Mouse (Mus musculus) heart, postnatal 0 days (tissue): Measurements from ENCODE around the gene Hdac4. TPM values are rescaled to one million over a fixed set of nuclear protein-coding genes. Genes with fewer than 3 reads are reported as not detected.
A peak's percentile ranks its signal among the peaks of the same experiment; 100 is the strongest.

Source experiments
- ATAC-seq: fragments of 200-750 bp; cut with Nextera tagmentation; 2 replicates; pipeline ENCODE4 v1.8.0; 2017; ENCODE audit warnings: low read depth, moderate number of reproducible peaks, moderate library complexity; ENCODE audit not compliant: insufficient read depth
- DNase-seq: peaks from one replicate; pipeline ENCODE4 v3.0.0-alpha.2; 2016; ENCODE audit warnings: low spot score
- H3K27ac ChIP-seq: fragments of 300-500 bp; sonication (generic); 2 replicates; pipeline ENCODE4 v1.5.1; 2014; ENCODE audit warnings: low read depth, mild to moderate bottlenecking
- H3K27me3 ChIP-seq: fragments of 300-500 bp; sonication (generic); 2 replicates; pipeline ENCODE4 v1.6.1; 2014; ENCODE audit warnings: low read length, mixed read lengths; ENCODE audit not compliant: control insufficient read depth, insufficient read depth
- H3K36me3 ChIP-seq: fragments of 300-500 bp; sonication (generic); replicated peaks from 2 replicates; pipeline ENCODE4 v1.6.1; 2014; ENCODE audit warnings: low read length, mixed read lengths; ENCODE audit not compliant: control insufficient read depth, insufficient read depth
- H3K4me1 ChIP-seq: fragments of 300-500 bp; sonication (generic); 2 replicates; pipeline ENCODE4 v1.6.1; 2014; ENCODE audit warnings: antibody characterized with exemption; ENCODE audit not compliant: control insufficient read depth, insufficient read depth
- H3K4me2 ChIP-seq: fragments of 300-500 bp; sonication (generic); 2 replicates; pipeline ENCODE4 v1.6.1; 2014; ENCODE audit warnings: low read depth, mild to moderate bottlenecking, low read length, moderate library complexity
- H3K4me3 ChIP-seq: fragments of 300-500 bp; sonication (generic); 2 replicates; pipeline ENCODE4 v1.5.1; 2014; ENCODE audit warnings: low read depth, low read length
- H3K9ac ChIP-seq: fragments of 300-500 bp; sonication (generic); replicated peaks from 2 replicates; pipeline ENCODE4 v1.6.1; 2014; ENCODE audit warnings: low read depth, low read length, mixed read lengths
- H3K9me3 ChIP-seq: fragments of 300-500 bp; sonication (generic); replicated peaks from 2 replicates; pipeline ENCODE4 v1.6.1; 2016; ENCODE audit warnings: low read length; ENCODE audit not compliant: control insufficient read depth
- CTCF ChIP-seq: IDR thresholded peaks from 2 replicates; pipeline ENCODE4 v1.5.1; 2016; ENCODE audit warnings: antibody characterized with exemption, control low read depth, low read depth
- EP300 ChIP-seq: IDR thresholded peaks from 2 replicates; pipeline ENCODE4 v1.6.1; 2016; ENCODE audit warnings: antibody characterized with exemption, low read depth
- WGBS: fragments of 180-500 bp; shearing (Covaris S2); extraction: QIAGEN DNeasy Blood & Tissue Kit; methylation state at CpG from one replicate; pipeline ENCODE4 v1.1.7; 2014; 5-methylcytosine and 5-hydroxymethylcytosine counted together
- polyA plus RNA-seq: library from polyadenylated mRNA; unstranded; fragments of >200 nt; fragmentation: Nextera tagmentation; extraction: Ambion mirVana; gene quantifications from 2 replicates; pipeline ENCODE4 v1.2.1, GENCODE M21; 2015
- total RNA-seq: library from RNA; depleted of rRNA; stranded (reverse); fragments of >200 nt; gene quantifications from 2 replicates; pipeline ENCODE4 v1.2.3, GENCODE M21; 2014; ENCODE audit warnings: low replicate concordance

Gene Hdac4
- total and polyA plus RNA-seq, 2 experiments from 2014 or later: 6.8 to 13.0 TPM

DNA sequence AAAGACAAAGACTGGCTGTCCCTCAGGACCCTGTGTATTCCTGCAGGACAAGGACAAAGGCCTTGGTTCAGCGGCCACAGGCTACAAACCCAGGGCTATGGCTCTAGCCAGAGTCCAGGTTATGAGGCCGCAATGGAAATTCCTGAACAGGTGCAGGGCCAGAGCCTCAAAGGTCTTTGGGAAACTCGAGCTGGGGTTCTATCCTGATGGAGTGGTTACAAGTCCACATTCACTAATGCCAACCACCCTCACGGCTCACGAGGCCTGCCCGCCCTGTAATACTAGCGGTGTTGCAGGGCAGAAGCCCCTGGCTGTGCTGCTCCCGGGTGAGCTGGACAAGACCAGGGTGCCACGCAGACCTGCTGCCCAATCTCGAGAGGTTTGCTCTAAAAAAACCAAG, 264.3 kb downstream of the Hdac4 start:
- TF ChIP-seq CTCF: no peak
- no peak for TF ChIP-seq EP300
- H3K9ac ChIP-seq: no peak overlapping the region
- no peaks in the 10 kb centered on the region for H3K27me3 ChIP-seq
- 86% methylated on average over 10 of the region's 10 CpGs for WGBS
- ATAC-seq (no peak), DNase-seq (no peak)
- H3K36me3 ChIP-seq: peaks cover 27% of the 10 kb centered on the region; the same call in 1 of the 2 replicates
- H3K4me1 ChIP-seq: 0 out of 2 replicates have a peak, but pooled peaks cover 14% of the 10 kb centered on the region
- H3K4me2 ChIP-seq: no peak overlapping the region
- H3K9me3 ChIP-seq: no peaks in the 10 kb centered on the region
- no peak overlapping the region for H3K27ac ChIP-seq
- no peak overlapping the region for H3K4me3 ChIP-seq

DNA sequence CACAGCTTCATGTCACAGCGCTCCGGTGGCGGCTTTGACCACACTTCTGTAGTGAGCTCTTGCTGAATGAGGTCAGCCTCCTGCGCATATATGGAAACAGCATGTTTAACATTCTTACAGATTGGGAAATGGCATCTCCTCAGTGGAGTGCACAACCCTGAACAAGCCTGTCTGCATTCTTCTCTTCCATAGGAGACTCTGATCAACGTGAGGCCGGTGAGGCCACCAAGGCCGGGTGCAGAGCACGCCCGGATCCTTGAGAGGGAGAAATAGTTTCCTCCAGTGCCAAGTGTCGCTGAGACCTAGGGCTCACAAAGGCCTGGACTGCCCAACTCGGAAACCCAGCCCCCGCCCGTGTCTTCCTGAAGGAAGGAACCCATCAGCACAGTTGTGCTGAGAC, 266.4 kb downstream of the Hdac4 start:
- 0 out of 2 replicates have a peak, but pooled peaks cover 3% of the 10 kb centered on the region for H3K4me1 ChIP-seq
- no peak overlapping the region for H3K4me3 ChIP-seq
- DNase-seq: no peak
- 62% methylated on average over 13 of the region's 13 CpGs for WGBS
- H3K27me3 ChIP-seq: no peaks in the 10 kb centered on the region
- no peaks in the 10 kb centered on the region for H3K9me3 ChIP-seq
- ATAC-seq: no peak
- H3K36me3 ChIP-seq: peaks cover 21% of the 10 kb centered on the region; the same call in 1 of the 2 replicates
- no peak overlapping the region for H3K27ac ChIP-seq
- H3K4me2 ChIP-seq: no peak overlapping the region
- H3K9ac ChIP-seq: no peak overlapping the region
- TF ChIP-seq CTCF (no peak), EP300 (no peak)

DNA sequence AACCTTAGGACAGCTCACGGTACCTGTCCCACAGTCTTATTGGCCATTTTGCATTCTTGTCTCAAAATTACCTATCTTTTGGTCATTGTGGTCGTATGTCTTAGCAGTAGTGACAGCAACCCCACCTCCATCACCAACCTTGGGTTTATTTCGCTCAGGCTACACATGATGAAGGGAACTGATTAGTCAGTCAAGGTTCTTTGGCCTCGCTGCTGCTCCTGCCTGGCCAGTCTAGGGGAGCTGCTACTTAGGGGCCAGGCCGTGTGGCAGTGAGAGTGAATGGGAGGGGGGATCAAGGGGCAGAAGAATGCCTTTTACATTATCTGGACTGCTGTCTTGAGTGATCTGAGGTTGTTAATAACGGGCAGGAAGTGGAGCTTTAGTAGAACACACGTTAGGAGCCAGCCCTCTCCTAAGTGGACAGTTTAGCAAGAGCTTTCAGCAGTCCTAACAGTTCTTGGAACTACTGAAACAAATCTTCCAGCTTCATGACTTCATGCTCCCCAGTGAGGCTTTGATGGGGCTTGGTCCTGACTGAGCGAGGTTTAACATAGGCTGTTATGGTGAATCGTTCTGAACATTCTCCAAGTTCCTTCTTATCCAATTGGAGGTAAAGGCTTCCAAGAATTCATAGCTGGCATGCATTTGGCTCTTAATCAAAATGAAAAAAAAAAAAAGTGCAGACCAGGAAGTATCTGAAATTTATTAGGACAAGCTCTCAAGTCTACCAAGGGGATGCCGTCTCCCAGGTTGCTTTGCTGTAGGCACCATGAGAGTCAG, 267.8 kb downstream of the Hdac4 start:
- no peaks in the 10 kb centered on the region for H3K9me3 ChIP-seq
- H3K4me3 ChIP-seq: no peak overlapping the region
- peaks cover 3% of the 10 kb centered on the region; the same call in 1 of the 2 replicates for H3K4me1 ChIP-seq
- DNase-seq: no peak
- TF ChIP-seq CTCF (no peak), EP300 (no peak)
- no peak for ATAC-seq
- H3K9ac ChIP-seq: no peak overlapping the region
- WGBS: 58% methylated on average over 10 of the region's 10 CpGs
- H3K36me3 ChIP-seq: 0 out of 2 replicates have a peak, but pooled peaks cover 9% of the 10 kb centered on the region
- H3K27ac ChIP-seq: no peak overlapping the region
- no peak overlapping the region for H3K4me2 ChIP-seq
- H3K27me3 ChIP-seq: no peaks in the 10 kb centered on the region

DNA sequence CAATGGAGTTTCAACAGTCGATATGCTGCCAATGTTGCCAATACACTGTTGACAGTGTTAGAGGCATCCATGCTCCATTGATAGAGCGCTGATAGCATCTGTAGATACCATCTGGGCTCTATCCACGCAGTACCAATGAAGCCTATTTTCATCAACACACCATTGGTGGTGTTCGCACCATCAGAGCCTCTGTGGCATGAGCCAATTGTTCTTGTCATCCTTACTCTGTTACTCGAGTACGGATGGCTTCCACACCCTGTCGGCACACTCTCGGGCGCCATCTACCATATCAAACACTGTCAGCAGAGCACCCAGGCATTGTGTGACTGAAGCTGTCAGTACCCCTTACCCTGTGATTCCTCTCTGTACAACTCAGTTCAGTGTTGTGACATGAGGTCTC, 271.9 kb downstream of the Hdac4 start:
- Histone ChIP-seq H3K4me2 (no peak overlapping the region), H3K27me3 (no peaks in the 10 kb centered on the region), H3K9me3 (no peaks in the 10 kb centered on the region), H3K4me1 (peaks cover 31% of the 10 kb centered on the region), H3K9ac (no peak overlapping the region), H3K27ac (no peak overlapping the region), H3K4me3 (no peak overlapping the region), H3K36me3 (no peaks in the 10 kb centered on the region)
- DNase-seq (no peak), ATAC-seq (no peak)
- TF ChIP-seq CTCF: no peak
- TF ChIP-seq EP300: no peak
- 77% methylated on average over 9 of the region's 9 CpGs for WGBS

DNA sequence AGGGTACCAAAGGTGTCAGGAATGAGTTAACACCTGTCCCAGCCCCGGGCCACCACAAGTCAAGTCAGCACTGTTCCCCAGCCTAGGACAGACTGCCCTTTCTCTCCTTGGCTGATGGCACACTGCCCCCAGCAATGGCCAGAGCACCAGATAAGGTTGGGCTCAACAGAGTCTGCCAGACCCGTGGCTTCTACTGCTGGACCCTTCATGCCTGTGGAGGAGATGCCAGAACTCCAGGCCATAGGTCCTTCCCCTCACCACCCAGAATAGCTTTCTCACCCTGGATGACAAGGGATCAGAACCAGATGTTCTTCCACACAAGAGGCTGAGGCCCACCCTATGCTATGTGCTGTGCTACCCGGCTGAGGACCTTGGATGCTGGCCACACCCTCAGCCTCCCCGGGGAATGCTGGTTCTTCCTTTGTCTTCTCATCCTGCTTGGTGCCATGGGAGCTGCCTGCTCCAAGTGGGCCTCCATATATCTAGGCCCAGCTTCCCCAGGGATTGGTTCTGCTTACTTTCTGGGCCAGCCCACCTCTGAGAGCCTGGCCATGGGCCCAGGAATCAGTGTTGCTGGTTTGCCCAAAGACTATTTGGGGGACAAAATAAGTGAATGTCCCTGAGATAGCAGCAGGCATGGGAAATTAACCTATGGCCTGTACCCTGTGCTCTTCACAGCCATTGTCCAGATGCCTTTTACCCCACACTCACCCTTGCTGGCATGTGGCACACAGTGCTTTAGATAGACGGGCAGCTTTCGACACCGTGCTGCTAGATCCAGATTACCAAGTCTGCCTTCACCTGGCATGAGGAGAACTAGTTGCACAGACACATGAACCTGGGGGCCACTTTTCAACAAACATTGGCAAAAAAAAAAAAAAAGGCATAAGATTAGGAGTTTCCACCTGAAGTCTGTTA, 273.0 kb downstream of the Hdac4 start:
- H3K9ac ChIP-seq: no peak overlapping the region
- 34% methylated on average over 7 of the region's 7 CpGs for WGBS
- peak; percentile 68 for ATAC-seq

More for the DNA sequence above, 273.0 kb downstream of the Hdac4 start:
- Histone ChIP-seq H3K9me3 (no peaks in the 10 kb centered on the region), H3K4me3 (no peak overlapping the region), H3K27ac (peak overlapping the region; percentile 43), H3K4me1 (peaks cover 35% of the 10 kb centered on the region), H3K4me2 (no peak overlapping the region), H3K36me3 (no peaks in the 10 kb centered on the region), H3K27me3 (no peaks in the 10 kb centered on the region)
- TF ChIP-seq CTCF (no peak), EP300 (no peak)
- DNase-seq: no peak
